Mouse (Mus musculus) cerebellum, adult 2 months (tissue): ENCODE measurements around the gene Kcnk7.

ENCODE experiments used
- CTCF ChIP-seq: fragments of 200-500 bp; IDR thresholded peaks from 2 replicates; pipeline ENCODE4 v1.5.1; 2011; ENCODE audit warnings: low read depth, mild to moderate bottlenecking, control low read depth, low read length, moderate library complexity, borderline replicate concordance; ENCODE audit not compliant: insufficient read depth
- POLR2A ChIP-seq: fragments of 200-500 bp; IDR thresholded peaks from 2 replicates; pipeline ENCODE4 v1.6.1; 2011; ENCODE audit warnings: low read length, control low read depth, borderline replicate concordance; ENCODE audit not compliant: insufficient read depth

DNA sequence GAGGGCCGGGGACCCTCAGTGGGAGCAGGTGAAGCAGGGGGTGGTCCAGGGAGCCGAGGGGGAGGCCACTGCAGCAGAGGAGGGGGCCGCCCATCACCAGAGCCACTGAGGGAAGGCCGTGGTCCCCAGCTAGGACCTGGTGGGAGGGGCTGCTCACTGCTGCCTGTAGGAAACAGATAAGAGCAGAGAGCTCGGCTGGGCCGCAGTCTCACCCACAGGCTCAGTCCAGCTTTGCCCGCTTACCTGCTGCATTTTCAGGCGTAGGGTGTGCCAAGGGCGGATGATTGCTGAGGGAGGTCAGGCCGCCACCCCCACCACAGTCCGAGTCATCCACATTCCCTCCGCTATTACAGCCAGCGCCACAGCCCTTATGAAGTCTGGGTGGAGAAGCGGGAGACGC is 38.7 kb upstream of the Kcnk7 start:
- TF ChIP-seq CTCF (no peak), POLR2A (no peak)
